Mouse (Mus musculus): ENCODE measurements around the gene 2810408A11Rik. TPM values are rescaled to one million over a fixed set of nuclear protein-coding genes. Genes with fewer than 3 reads are reported as not detected.

The 2810408A11Rik gene
- polyA plus RNA-seq, 1 experiment, result 3.0 TPM

- no peak overlapping the region for H3K4me3 ChIP-seq
- H3K4me2 ChIP-seq (ENCODE audit: low read depth), result no peak overlapping the region
- TF ChIP-seq USF1 (IDR thresholded peaks at IDR 0.05; ENCODE audit: low read depth) (no peak), CEBPB (IDR thresholded peaks at IDR 0.05; ENCODE audit: insufficient read depth, poor library complexity, severe bottlenecking) (no peak), MYOD1 (IDR thresholded peaks at IDR 0.05; ENCODE audit: control insufficient read depth in 1 of 3, insufficient read length in 2 of 3, low read depth in 2 of 3) (no peak), SRF (IDR thresholded peaks at IDR 0.05; ENCODE audit: control insufficient read depth, insufficient read length, low read depth) (no peak), E2F4 (IDR thresholded peaks at IDR 0.05; ENCODE audit: insufficient read depth) (no peak), MYOG (IDR thresholded peaks at IDR 0.05; ENCODE audit: control insufficient read depth in 1 of 3, insufficient read depth in 1 of 3, insufficient read length in 2 of 3, low read depth in 2 of 3) (no peak), TCF12 (IDR thresholded peaks at IDR 0.05; ENCODE audit: insufficient read depth, poor library complexity, severe bottlenecking) (no peak)
- no peaks in the 10 kb centered on the region for H3K36me3 ChIP-seq (ENCODE audit: control insufficient read depth, insufficient read depth)
- H3K27me3 ChIP-seq (ENCODE audit: control insufficient read depth, insufficient read depth, insufficient read length), result peaks cover 8% of the 10 kb centered on the region
- no peak overlapping the region for H3ac ChIP-seq (ENCODE audit: control insufficient read depth, insufficient read length)
- H3K79me2 ChIP-seq (ENCODE audit: control insufficient read depth, insufficient read depth), result no peaks in the 10 kb centered on the region
Measured at GRCm38 (mm10) chr11:69871822-69872221, 29.0 kb downstream of the 2810408A11Rik start.

DNA sequence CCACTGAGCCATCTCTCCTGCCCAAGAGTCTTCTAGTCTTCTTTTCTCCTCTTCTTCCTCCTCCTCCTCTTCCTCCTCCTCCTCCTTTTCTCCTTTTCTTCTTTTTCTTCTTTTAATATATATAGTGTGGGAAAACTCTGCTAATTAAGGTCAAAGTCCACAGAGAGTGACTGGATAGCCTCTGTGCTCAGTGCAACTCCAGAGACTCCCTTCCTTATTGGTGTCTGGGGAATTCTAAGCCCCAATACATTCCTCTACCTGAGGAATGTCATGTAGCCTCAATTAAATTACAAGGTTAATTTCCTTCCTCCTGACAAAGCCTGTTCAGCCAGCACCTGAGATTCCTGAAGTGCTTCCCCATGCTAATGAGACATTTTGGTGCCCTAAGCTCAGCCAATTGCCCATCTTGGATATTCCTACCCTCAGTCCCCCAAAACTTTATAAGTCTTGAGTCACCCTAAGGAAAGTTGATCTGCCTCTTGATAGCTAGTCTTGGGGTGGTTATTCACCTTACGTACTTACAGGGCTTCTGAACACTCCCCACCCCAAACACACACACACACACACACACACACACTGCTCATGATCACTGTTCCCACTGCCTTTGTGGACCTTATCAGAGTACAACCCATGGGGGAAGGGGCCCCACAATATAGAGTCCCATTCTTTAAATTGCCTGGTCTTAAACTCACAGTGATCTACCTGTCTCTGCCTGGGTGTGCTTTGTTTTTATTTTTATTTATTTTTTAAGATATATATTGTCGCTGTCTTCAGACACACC, 30.3 kb downstream of the 2810408A11Rik start:
- Histone ChIP-seq H3ac (ENCODE audit: control insufficient read depth, insufficient read length) (no peak overlapping the region), H3K79me2 (ENCODE audit: control insufficient read depth, insufficient read depth) (no peaks in the 10 kb centered on the region), H3K4me2 (ENCODE audit: low read depth) (no peak overlapping the region), H3K27me3 (ENCODE audit: control insufficient read depth, insufficient read depth, insufficient read length) (peaks cover 8% of the 10 kb centered on the region), H3K4me3 (no peak overlapping the region), H3K36me3 (ENCODE audit: control insufficient read depth, insufficient read depth) (no peaks in the 10 kb centered on the region)
- TF ChIP-seq SRF (IDR thresholded peaks at IDR 0.05; ENCODE audit: control insufficient read depth, insufficient read length, low read depth) (no peak), MYOD1 (IDR thresholded peaks at IDR 0.05; ENCODE audit: control insufficient read depth in 1 of 3, insufficient read length in 2 of 3, low read depth in 2 of 3) (no peak), TCF12 (IDR thresholded peaks at IDR 0.05; ENCODE audit: insufficient read depth, poor library complexity, severe bottlenecking) (no peak), REST (IDR thresholded peaks at IDR 0.05; ENCODE audit: insufficient read depth, insufficient read length) (no peak), MYOG (IDR thresholded peaks at IDR 0.05; ENCODE audit: control insufficient read depth in 1 of 3, insufficient read depth in 1 of 3, insufficient read length in 2 of 3, low read depth in 2 of 3) (no peak), E2F4 (IDR thresholded peaks at IDR 0.05; ENCODE audit: insufficient read depth) (no peak), POLR2AphosphoS2 (IDR thresholded peaks at IDR 0.05; ENCODE audit: insufficient read length, low read depth) (no peak), CEBPB (IDR thresholded peaks at IDR 0.05; ENCODE audit: insufficient read depth, poor library complexity, severe bottlenecking) (no peak), TCF3 (IDR thresholded peaks at IDR 0.05; ENCODE audit: insufficient read length, low read depth) (no peak), POLR2A (IDR thresholded peaks at IDR 0.05; ENCODE audit: insufficient read length, low read depth) (no peak), USF1 (IDR thresholded peaks at IDR 0.05; ENCODE audit: low read depth) (no peak), MAX (IDR thresholded peaks at IDR 0.05; ENCODE audit: low read depth) (no peak)

DNA sequence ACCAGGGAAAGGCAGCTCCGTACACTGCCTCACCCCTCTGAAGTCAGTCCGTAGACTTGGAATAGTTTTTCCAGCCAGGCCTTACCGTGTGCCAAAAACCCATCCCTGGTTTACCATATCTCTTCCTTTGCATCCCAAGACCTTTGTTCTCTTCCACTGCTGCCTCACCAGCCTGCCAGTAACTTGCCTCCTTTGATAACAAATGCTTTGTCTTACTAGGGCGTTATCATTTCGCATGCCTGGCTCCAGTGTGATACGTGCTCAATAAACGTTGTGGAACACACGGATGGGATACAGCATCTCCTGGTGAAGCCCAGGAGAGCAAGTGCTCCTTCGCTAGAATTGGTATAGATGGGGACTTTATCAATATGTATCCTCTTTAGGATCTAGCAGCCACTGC, 33.5 kb downstream of the 2810408A11Rik start:
- Histone ChIP-seq H3K36me3 (ENCODE audit: control insufficient read depth, insufficient read depth) (no peaks in the 10 kb centered on the region), H3K27me3 (ENCODE audit: control insufficient read depth, insufficient read depth, insufficient read length) (peaks cover 16% of the 10 kb centered on the region), H3K4me2 (ENCODE audit: low read depth) (no peak overlapping the region), H3ac (ENCODE audit: control insufficient read depth, insufficient read length) (no peak overlapping the region), H3K4me3 (no peak overlapping the region), H3K79me2 (ENCODE audit: control insufficient read depth, insufficient read depth) (no peaks in the 10 kb centered on the region)
- TF ChIP-seq TCF3 (IDR thresholded peaks at IDR 0.05; ENCODE audit: insufficient read length, low read depth) (no peak), TCF12 (IDR thresholded peaks at IDR 0.05; ENCODE audit: insufficient read depth, poor library complexity, severe bottlenecking) (no peak), POLR2A (IDR thresholded peaks at IDR 0.05; ENCODE audit: insufficient read length, low read depth) (no peak)

GRCm38 (mm10) chr11:69865561-69865960, 35.2 kb downstream of the 2810408A11Rik start:
- Histone ChIP-seq H3K36me3 (ENCODE audit: control insufficient read depth, insufficient read depth) (no peaks in the 10 kb centered on the region), H3K4me2 (ENCODE audit: low read depth) (no peak overlapping the region), H3ac (ENCODE audit: control insufficient read depth, insufficient read length) (no peak overlapping the region), H3K79me2 (ENCODE audit: control insufficient read depth, insufficient read depth) (no peaks in the 10 kb centered on the region), H3K4me3 (no peak overlapping the region), H3K27me3 (ENCODE audit: control insufficient read depth, insufficient read depth, insufficient read length) (peaks cover 16% of the 10 kb centered on the region)
- TF ChIP-seq MYOG (IDR thresholded peaks at IDR 0.05; ENCODE audit: control insufficient read depth in 1 of 3, insufficient read depth in 1 of 3, insufficient read length in 2 of 3, low read depth in 2 of 3) (no peak), REST (IDR thresholded peaks at IDR 0.05; ENCODE audit: insufficient read depth, insufficient read length) (no peak), POLR2A (IDR thresholded peaks at IDR 0.05; ENCODE audit: insufficient read length, low read depth) (no peak), POLR2AphosphoS2 (IDR thresholded peaks at IDR 0.05; ENCODE audit: insufficient read length, low read depth) (no peak), MYOD1 (IDR thresholded peaks at IDR 0.05; ENCODE audit: control insufficient read depth in 1 of 3, insufficient read length in 2 of 3, low read depth in 2 of 3) (no peak), TCF12 (IDR thresholded peaks at IDR 0.05; ENCODE audit: insufficient read depth, poor library complexity, severe bottlenecking) (no peak), USF1 (IDR thresholded peaks at IDR 0.05; ENCODE audit: low read depth) (no peak), SRF (IDR thresholded peaks at IDR 0.05; ENCODE audit: control insufficient read depth, insufficient read length, low read depth) (no peak), TCF3 (IDR thresholded peaks at IDR 0.05; ENCODE audit: insufficient read length, low read depth) (no peak), E2F4 (IDR thresholded peaks at IDR 0.05; ENCODE audit: insufficient read depth) (no peak), MAX (IDR thresholded peaks at IDR 0.05; ENCODE audit: low read depth) (no peak), CEBPB (IDR thresholded peaks at IDR 0.05; ENCODE audit: insufficient read depth, poor library complexity, severe bottlenecking) (no peak)
